Mouse (Mus musculus) forebrain, embryonic 10.5 days (tissue): Measurements from ENCODE around the gene Rbfox3. TPM values are rescaled to one million over a fixed set of nuclear protein-coding genes. Genes with fewer than 3 reads are reported as not detected.

ENCODE experiments used
- DNase-seq: peaks from one replicate; pipeline ENCODE4 v3.0.0-alpha.2; 2017; ENCODE audit warnings: low spot score; ENCODE audit errors: extremely low spot score
- H3K27ac ChIP-seq: fragments of 300-500 bp; sonication (generic); 2 replicates; pipeline ENCODE4 v1.5.1; 2016; ENCODE audit warnings: mild to moderate bottlenecking
- H3K27me3 ChIP-seq: fragments of 300-500 bp; sonication (generic); 2 replicates; pipeline ENCODE4 v1.6.1; 2016; ENCODE audit warnings: mild to moderate bottlenecking; ENCODE audit not compliant: poor library complexity, severe bottlenecking
- H3K36me3 ChIP-seq: fragments of 300-500 bp; sonication (generic); replicated peaks from 2 replicates; pipeline ENCODE4 v1.6.1; 2016; ENCODE audit warnings: mild to moderate bottlenecking, moderate library complexity
- H3K4me1 ChIP-seq: fragments of 300-500 bp; sonication (generic); 2 replicates; pipeline ENCODE4 v1.6.1; 2016
- H3K4me3 ChIP-seq: fragments of 300-500 bp; sonication (generic); 2 replicates; pipeline ENCODE4 v1.5.1; 2016; ENCODE audit warnings: mild to moderate bottlenecking, moderate library complexity
- H3K9me3 ChIP-seq: fragments of 300-500 bp; sonication (generic); 2 replicates; pipeline ENCODE4 v1.6.1; 2016; ENCODE audit warnings: mild to moderate bottlenecking, moderate library complexity
- WGBS: fragments of 180-500 bp; shearing (Covaris S2); methylation state at CpG from one replicate; pipeline ENCODE4 v1.1.7; 2016; 5-methylcytosine and 5-hydroxymethylcytosine counted together
- polyA plus RNA-seq: library from polyadenylated mRNA; unstranded; fragments of >200 nt; fragmentation: Nextera tagmentation; extraction: Ambion mirVana; gene quantifications from 2 replicates; pipeline ENCODE4 v1.2.1, GENCODE M21; 2016

The Rbfox3 gene
- polyA plus RNA-seq, 1 experiment from 2014 or later: 2.6 TPM

GRCm38 (mm10) chr11:118484169-118484568 is 427.2 kb downstream of the Rbfox3 start:
- Histone ChIP-seq H3K27ac (peak overlapping the region; percentile 40; the same call in 1 of the 2 replicates), H3K36me3 (peaks cover 76% of the 10 kb centered on the region), H3K4me3 (no peak overlapping the region), H3K27me3 (no peaks in the 10 kb centered on the region), H3K4me1 (peaks cover 25% of the 10 kb centered on the region), H3K9me3 (no peaks in the 10 kb centered on the region)
- 89% methylated on average over 8 of the region's 8 CpGs for WGBS
- no peak for DNase-seq

- Histone ChIP-seq H3K9me3 (no peaks in the 10 kb centered on the region), H3K36me3 (peaks cover 64% of the 10 kb centered on the region), H3K4me3 (no peak overlapping the region), H3K4me1 (peaks cover 38% of the 10 kb centered on the region), H3K27me3 (peaks cover 11% of the 10 kb centered on the region; the same call in 1 of the 2 replicates), H3K27ac (no peak overlapping the region)
- WGBS: 91% methylated on average over 14 of the region's 14 CpGs
- no peak for DNase-seq
Observed at GRCm38 (mm10) chr11:118481751-118482150, 429.6 kb downstream of the Rbfox3 start.

- H3K36me3 ChIP-seq: peaks cover 59% of the 10 kb centered on the region
- 98% methylated on average over 11 of the region's 11 CpGs for WGBS
- H3K4me3 ChIP-seq: no peak overlapping the region
- no peak for DNase-seq
- peaks cover 43% of the 10 kb centered on the region for H3K4me1 ChIP-seq
- H3K27ac ChIP-seq: no peak overlapping the region
- no peaks in the 10 kb centered on the region for H3K9me3 ChIP-seq
- peaks cover 11% of the 10 kb centered on the region; the same call in 1 of the 2 replicates for H3K27me3 ChIP-seq
Observed at GRCm38 (mm10) chr11:118481231-118481630, 430.2 kb downstream of the Rbfox3 start.

- peaks cover 45% of the 10 kb centered on the region for H3K36me3 ChIP-seq
- peaks cover 11% of the 10 kb centered on the region; the same call in 1 of the 2 replicates for H3K27me3 ChIP-seq
- DNase-seq: no peak
- H3K4me3 ChIP-seq: no peak overlapping the region
- no peaks in the 10 kb centered on the region for H3K9me3 ChIP-seq
- WGBS: 85% methylated on average over 12 of the region's 12 CpGs
- peaks cover 34% of the 10 kb centered on the region for H3K4me1 ChIP-seq
- no peak overlapping the region for H3K27ac ChIP-seq
Observed at GRCm38 (mm10) chr11:118479776-118480175, 431.6 kb downstream of the Rbfox3 start.

- peaks cover 31% of the 10 kb centered on the region for H3K4me1 ChIP-seq
- H3K4me3 ChIP-seq: peak within 1 kb of the TSS; percentile 90
- peaks cover 11% of the 10 kb centered on the region; the same call in 1 of the 2 replicates for H3K27me3 ChIP-seq
- under 1% methylated on average over 57 of the region's 57 CpGs for WGBS
- H3K36me3 ChIP-seq: peaks cover 17% of the 10 kb centered on the region
- peak within 1 kb of the TSS; percentile 87 for H3K27ac ChIP-seq
- DNase-seq: peak; percentile 95
- no peaks in the 10 kb centered on the region for H3K9me3 ChIP-seq
Observed at GRCm38 (mm10) chr11:118476396-118477373, 434.7 kb downstream of the Rbfox3 start, which contains the start of gene Engase. Gene Engase, plus strand, starts transcription at chr11:118476829.

GRCm38 (mm10) chr11:118475496-118476083 is 435.8 kb downstream of the Rbfox3 start:
- WGBS: 87% methylated on average over 7 of the region's 7 CpGs
- Histone ChIP-seq H3K27ac (no peak overlapping the region), H3K36me3 (peaks cover 9% of the 10 kb centered on the region), H3K4me3 (no peak overlapping the region), H3K27me3 (peaks cover 11% of the 10 kb centered on the region; the same call in 1 of the 2 replicates), H3K9me3 (no peaks in the 10 kb centered on the region), H3K4me1 (peaks cover 36% of the 10 kb centered on the region)
- no peak for DNase-seq

GRCm38 (mm10) chr11:118473842-118474500 is 437.4 kb downstream of the Rbfox3 start:
- WGBS: 91% methylated on average over 6 of the region's 6 CpGs
- no peak for DNase-seq
- no peaks in the 10 kb centered on the region for H3K9me3 ChIP-seq

GRCm38 (mm10) chr11:118473161-118473560 is 438.2 kb downstream of the Rbfox3 start:
- no peaks in the 10 kb centered on the region for H3K9me3 ChIP-seq
- 92% methylated on average over 1 of the region's 1 CpGs for WGBS

More at GRCm38 (mm10) chr11:118473842-118474500, 437.4 kb downstream of the Rbfox3 start:
- Histone ChIP-seq H3K4me3 (no peak overlapping the region), H3K36me3 (peaks cover 1% of the 10 kb centered on the region; the same call in 1 of the 2 replicates), H3K4me1 (peaks cover 45% of the 10 kb centered on the region), H3K27me3 (peaks cover 11% of the 10 kb centered on the region; the same call in 1 of the 2 replicates), H3K27ac (no peak overlapping the region)

GRCm38 (mm10) chr11:118471676-118472075 is 439.7 kb downstream of the Rbfox3 start:
- Histone ChIP-seq H3K9me3 (no peaks in the 10 kb centered on the region), H3K27me3 (no peaks in the 10 kb centered on the region), H3K27ac (no peak overlapping the region), H3K4me3 (no peak overlapping the region), H3K36me3 (no peaks in the 10 kb centered on the region), H3K4me1 (peaks cover 35% of the 10 kb centered on the region)
- no peak for DNase-seq
- WGBS: 83% methylated on average over 13 of the region's 13 CpGs

More at GRCm38 (mm10) chr11:118473161-118473560, 438.2 kb downstream of the Rbfox3 start:
- Histone ChIP-seq H3K4me3 (no peak overlapping the region), H3K4me1 (peaks cover 42% of the 10 kb centered on the region), H3K27ac (no peak overlapping the region), H3K27me3 (peaks cover 8% of the 10 kb centered on the region; the same call in 1 of the 2 replicates), H3K36me3 (no peaks in the 10 kb centered on the region)
- DNase-seq: no peak

GRCm38 (mm10) chr11:118470234-118470966 is 441.0 kb downstream of the Rbfox3 start:
- WGBS: 51% methylated on average over 12 of the region's 12 CpGs
- DNase-seq: no peak
- Histone ChIP-seq H3K27me3 (no peaks in the 10 kb centered on the region), H3K4me3 (no peak overlapping the region), H3K4me1 (peaks cover 34% of the 10 kb centered on the region), H3K9me3 (no peaks in the 10 kb centered on the region), H3K27ac (peak overlapping the region; percentile 21; the same call in 1 of the 2 replicates), H3K36me3 (no peaks in the 10 kb centered on the region)

- WGBS: 84% methylated on average over 10 of the region's 10 CpGs
- no peak for DNase-seq
- Histone ChIP-seq H3K9me3 (no peaks in the 10 kb centered on the region), H3K4me1 (peaks cover 38% of the 10 kb centered on the region), H3K4me3 (no peak overlapping the region), H3K36me3 (no peaks in the 10 kb centered on the region), H3K27ac (peak overlapping the region; percentile 21; the same call in 1 of the 2 replicates), H3K27me3 (no peaks in the 10 kb centered on the region)
Observed at GRCm38 (mm10) chr11:118469509-118470160, 441.8 kb downstream of the Rbfox3 start.
